Mouse (Mus musculus) testis, postnatal 10 days (tissue): ENCODE measurements at regions not wholly inside any gene's neighbourhood (a gene's known extent, or its start where the extent isn't known, plus 50 kb on each side); places are given as distances from the start of the nearest gene placed in this dataset.

ENCODE experiments used
- DNase-seq: peaks from one replicate; pipeline ENCODE4 v3.0.0; 2021; ENCODE audit warnings: low spot score

GRCm38 (mm10) chr8:7796156-7796555, 864.9 kb downstream of the Efnb2 start:
- DNase-seq, result no peak

DNA sequence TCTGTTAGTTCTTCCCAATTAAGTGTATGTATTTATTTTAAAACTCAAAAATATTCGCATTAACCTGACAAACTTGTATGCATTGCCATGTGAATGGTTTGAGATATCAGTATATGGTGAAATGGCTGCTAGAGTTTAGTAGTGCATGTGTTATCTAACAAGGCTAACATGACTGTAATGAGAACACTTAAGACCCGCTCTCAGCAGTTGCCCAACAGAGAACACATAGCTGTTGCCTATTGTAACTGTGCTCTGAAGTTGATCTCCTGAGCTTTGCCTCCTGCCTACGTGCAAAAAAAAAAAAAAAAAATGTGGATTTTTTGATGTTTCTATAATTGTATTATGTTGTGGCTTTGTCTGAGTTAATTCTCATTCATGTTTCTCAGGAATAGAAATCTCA, 897.2 kb downstream of the Efnb2 start:
- no peak for DNase-seq

DNA sequence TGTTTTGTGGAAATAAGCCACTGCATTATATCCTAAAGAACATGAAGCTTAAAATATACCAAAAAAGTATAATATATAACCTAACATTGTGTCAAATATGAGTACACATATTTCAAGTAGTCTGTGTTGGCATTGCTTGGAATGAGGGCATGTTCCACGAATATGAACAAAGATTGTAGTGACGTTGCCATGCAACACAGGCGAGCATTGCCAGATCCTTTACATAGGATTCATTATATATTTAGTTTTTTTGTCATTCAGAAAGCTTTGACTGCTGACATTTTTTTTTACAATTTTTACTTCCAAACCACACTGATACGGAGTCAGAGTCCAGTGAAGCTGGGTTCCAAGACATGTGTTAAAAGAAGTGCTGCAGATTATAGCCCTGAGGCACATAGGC, 900.1 kb downstream of the Efnb2 start:
- DNase-seq, result no peak

DNA sequence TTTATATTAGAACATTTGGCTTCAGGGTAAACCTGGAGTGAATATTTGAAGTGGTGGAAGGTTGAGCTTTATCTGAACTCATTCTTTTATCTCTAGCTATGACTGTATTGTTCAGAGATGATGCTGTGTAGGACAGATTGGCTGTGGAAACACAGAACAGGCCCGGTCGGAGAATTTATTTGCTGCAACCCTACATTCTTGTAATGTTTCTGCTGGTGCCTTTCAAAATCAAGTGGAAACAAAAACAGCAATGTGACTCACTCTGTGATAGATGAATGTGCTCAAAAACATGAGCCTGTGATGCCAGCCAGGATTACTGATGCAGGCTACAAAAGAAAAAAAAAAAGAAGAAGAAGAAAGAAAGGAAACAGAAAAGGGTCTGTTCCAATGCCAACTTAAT, 928.3 kb downstream of the Efnb2 start:
- DNase-seq, result no peak

GRCm38 (mm10) chr8:7721880-7722279, 939.2 kb downstream of the Efnb2 start:
- DNase-seq, result no peak

GRCm38 (mm10) chr8:7718898-7719696, 941.9 kb downstream of the Efnb2 start:
- DNase-seq, result no peak

- no peak for DNase-seq
These were observed 950.3 kb downstream of the Efnb2 start for GRCm38 (mm10) chr8:7710764-7711163.

GRCm38 (mm10) chr8:7709406-7709805, 951.6 kb downstream of the Efnb2 start:
- no peak for DNase-seq

DNA sequence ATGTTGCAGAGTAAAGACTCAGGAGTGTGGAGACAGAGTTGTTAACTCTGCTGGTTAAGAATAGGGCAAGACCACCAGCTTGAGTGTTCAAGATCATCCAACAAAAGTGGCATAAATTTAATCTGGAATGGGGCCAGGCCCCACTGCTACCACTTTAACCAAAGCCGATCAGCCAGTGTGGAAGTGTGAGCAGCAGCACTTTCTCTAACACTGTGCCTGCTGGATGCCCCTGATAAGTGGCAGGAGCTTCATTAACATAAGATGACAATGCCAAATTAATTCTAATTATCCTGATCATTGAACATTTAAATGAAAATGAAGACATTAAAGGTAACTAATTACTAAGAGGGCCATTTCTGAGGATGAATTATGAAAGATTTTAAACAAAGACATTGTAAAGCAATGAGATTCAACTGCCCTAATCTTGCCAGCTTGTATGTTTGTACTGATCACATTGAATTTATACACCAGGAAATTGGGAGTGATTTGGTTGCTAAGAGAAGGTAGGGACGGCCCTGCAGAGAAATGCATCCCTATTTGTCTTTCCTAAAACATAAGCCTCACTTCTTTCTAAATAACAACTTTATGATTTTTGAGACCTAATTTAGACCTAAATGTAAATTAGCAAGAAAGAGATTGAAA, 969.6 kb downstream of the Efnb2 start:
- no peak for DNase-seq

DNA sequence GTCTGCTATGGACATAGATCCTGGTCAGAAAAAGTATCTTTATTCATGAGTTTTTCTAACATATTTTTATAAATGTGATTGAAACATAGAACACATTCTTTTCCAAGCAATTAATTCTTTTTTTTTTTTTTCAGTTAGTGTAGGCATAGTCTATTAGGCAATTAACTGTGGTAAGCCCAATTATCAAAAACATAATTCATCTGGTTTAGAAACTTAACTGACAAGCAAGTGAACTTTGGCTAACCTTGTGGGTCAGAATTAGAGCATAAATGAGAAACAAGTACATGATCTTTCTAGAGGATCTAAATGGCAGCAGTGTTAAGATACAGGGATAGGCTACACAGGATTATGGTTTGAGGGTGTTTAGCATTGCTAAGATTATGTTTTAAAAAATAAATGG, 1007.2 kb downstream of the Efnb2 start:
- no peak for DNase-seq
